Mouse (Mus musculus) midbrain, embryonic 13.5 days (tissue): Measurements from ENCODE around the gene Gcsam. TPM values are rescaled to one million over a fixed set of nuclear protein-coding genes. Genes with fewer than 3 reads are reported as not detected.

ENCODE experiments used
- polyA plus RNA-seq: library from polyadenylated mRNA; unstranded; fragments of >200 nt; fragmentation: Nextera tagmentation; extraction: Ambion mirVana; gene quantifications from 2 replicates; pipeline ENCODE4 v1.2.1, GENCODE M21; 2015

Gene Gcsam
- polyA plus RNA-seq, 1 experiment from 2014 or later, result not detected

Other genes starting within 250 kb of the Gcsam start
- 226 and 244 TPM in 2 replicates for gene Cd200, start 201.3 kb upstream of the Gcsam start, polyA plus RNA-seq
- gene Gm609, start 117.4 kb upstream of the Gcsam start, polyA plus RNA-seq, result not detected in 2 replicates
- not detected in 2 replicates for gene Gm17783, start 78.3 kb upstream of the Gcsam start, polyA plus RNA-seq
- not detected in 2 replicates for gene Slc9c1, start 75.1 kb upstream of the Gcsam start, polyA plus RNA-seq
- gene BC016579, start 43.7 kb downstream of the Gcsam start, polyA plus RNA-seq, result 0.09 TPM in 1 of 2 replicates, not detected in the other
- gene Tmprss7, start 83.3 kb downstream of the Gcsam start, polyA plus RNA-seq, result 0.32 and 0.63 TPM in 2 replicates
- gene Tagln3, start 114.2 kb downstream of the Gcsam start, polyA plus RNA-seq, result 569 and 571 TPM in 2 replicates
- 52.6 and 58.8 TPM in 2 replicates for gene Abhd10, start 132.6 kb downstream of the Gcsam start, polyA plus RNA-seq